In genomic region chr17:61474405-61474804, GRCm38 (mm10) we compare ENCODE assay signal across 29 mouse cellular contexts.
DNase-seq lines count a peak whose midpoint lies in the region; ATAC-seq and TF ChIP-seq lines count a peak whose summit lies in the region.
"Had no signal": no experiment of that assay in that cellular context is flagged by ENCODE, and none has a peak within 500 bp of the region (broad histone marks: within the 10 kb centered on the region; RNA-seq: fewer than 3 reads in every experiment).

No protein-coding gene starts in this region.

- peaks cover 30% of the 10 kb centered on the region for H3K9me3 ChIP-seq in heart, embryonic 12.5 days (replicated peaks)
- peaks cover 7% of the 10 kb centered on the region for H3K9me3 ChIP-seq in heart, embryonic 10.5 days
- H3K9me3 ChIP-seq in G1E (replicated peaks), result peaks cover 18% of the 10 kb centered on the region
- H3K9me3 ChIP-seq in liver, embryonic 11.5 days (ENCODE audit: control insufficient read depth, low read length), result peaks cover 2% of the 10 kb centered on the region; the same call in 1 of the 2 replicates
- H3K9me3 ChIP-seq in liver, postnatal 0 days (ENCODE audit: low read length), result no peaks in the 10 kb centered on the region
- H3K9me3 ChIP-seq in hindbrain, embryonic 16.5 days (ENCODE audit: control insufficient read depth, low read length), result peaks cover 8% of the 10 kb centered on the region
- H3K9me3 ChIP-seq: lung, embryonic 15.5 days had no signal

- intact Hi-C loops in left cerebral cortex, adult 2 months (cut with DNase I), result no loop called here

- no peaks in the 10 kb centered on the region for H3K4me1 ChIP-seq in heart, embryonic 12.5 days (replicated peaks)
- no peaks in the 10 kb centered on the region for H3K4me1 ChIP-seq in heart, embryonic 10.5 days
- H3K4me1 ChIP-seq in G1E (ENCODE audit: insufficient read depth, low read depth, low read length), result peaks cover 42% of the 10 kb centered on the region
- no peaks in the 10 kb centered on the region for H3K4me1 ChIP-seq in liver, embryonic 11.5 days (replicated peaks; ENCODE audit: control insufficient read depth, insufficient read depth, low read length)
- no peaks in the 10 kb centered on the region for H3K4me1 ChIP-seq in liver, postnatal 0 days (ENCODE audit: insufficient read depth)
- H3K4me1 ChIP-seq in hindbrain, embryonic 16.5 days (ENCODE audit: control insufficient read depth, insufficient read depth, low read depth, low read length), result no peaks in the 10 kb centered on the region
- H3K4me1 ChIP-seq: embryonic facial prominence, embryonic 13.5 days; forebrain, embryonic 13.5 days; heart, embryonic 15.5 days; hindbrain, embryonic 13.5 days; lung, embryonic 15.5 days; neural tube, embryonic 13.5 days had no signal

- no peak overlapping the region for H3K9ac ChIP-seq in heart, embryonic 12.5 days
- no peak overlapping the region for H3K9ac ChIP-seq in liver, embryonic 11.5 days (ENCODE audit: low read depth, low read length)
- H3K9ac ChIP-seq in liver, postnatal 0 days (replicated peaks), result no peak overlapping the region
- H3K9ac ChIP-seq in hindbrain, embryonic 16.5 days (ENCODE audit: low read depth, low read length), result no peak overlapping the region
- H3K9ac ChIP-seq: embryonic facial prominence, embryonic 13.5 days; forebrain, embryonic 13.5 days; heart, embryonic 15.5 days; hindbrain, embryonic 13.5 days; lung, embryonic 15.5 days; neural tube, embryonic 13.5 days had no signal

- no peak overlapping the region for H3K4me3 ChIP-seq in heart, embryonic 12.5 days
- no peak overlapping the region for H3K4me3 ChIP-seq in heart, embryonic 10.5 days
- H3K4me3 ChIP-seq in G1E (ENCODE audit: low read depth, low read length), result no peak overlapping the region; the same call in 1 of the 2 replicates
- no peak overlapping the region for H3K4me3 ChIP-seq in liver, embryonic 11.5 days (ENCODE audit: low read depth, low read length)
- H3K4me3 ChIP-seq in liver, postnatal 0 days (ENCODE audit: low read depth, low read length), result no peak overlapping the region
- no peak overlapping the region for H3K4me3 ChIP-seq in hindbrain, embryonic 16.5 days (ENCODE audit: low read length)
- H3K4me3 ChIP-seq in left cerebral cortex, adult 2 months, result no peak overlapping the region
- H3K4me3 ChIP-seq: embryonic facial prominence, embryonic 13.5 days; forebrain, embryonic 13.5 days; heart, embryonic 15.5 days; hindbrain, embryonic 13.5 days; lung, embryonic 15.5 days; myocyte; neural tube, embryonic 13.5 days had no signal

- ATAC-seq in heart, embryonic 12.5 days (ENCODE audit: insufficient number of reproducible peaks, low FRiP score), result peak; percentile 77
- ATAC-seq in G1E (ENCODE audit: extremely low read depth, insufficient number of reproducible peaks, low FRiP score, poor library complexity, severe bottlenecking), result peak; percentile 88
- ATAC-seq in liver, embryonic 11.5 days (replicated peaks; ENCODE audit: low FRiP score), result peak; percentile 86
- ATAC-seq in liver, postnatal 0 days, result peak; percentile 91
- ATAC-seq in hindbrain, embryonic 16.5 days, result no peak
- ATAC-seq: forebrain, embryonic 13.5 days; inflammation-experienced regulatory T-cells, adult 6 months; midbrain, embryonic 16.5 days had no signal

- no peak for DNase-seq in heart, embryonic 10.5 days (ENCODE audit: low spot score)
- DNase-seq in G1E (ENCODE audit: low spot score), result no peak
- DNase-seq in liver, embryonic 11.5 days (ENCODE audit: low spot score), result no peak
- no peak for DNase-seq in liver, postnatal 0 days
- DNase-seq in left cerebral cortex, adult 2 months (ENCODE audit: extremely low spot score in 1 of 2, low spot score in 2 of 2), result no peak
- DNase-seq: adrenal gland, postnatal 10 days; B cell, adult 2 months; cerebellum, adult 2 months; cerebellum, postnatal 36 days; embryo, embryonic 11 days; gastrocnemius, postnatal 36 days; heart, postnatal 36 days; kidney, adult 8-10 months; kidney, postnatal 14 days; layer of hippocampus, postnatal 36 days; lung, postnatal 36 days; thymus, adult 18-20 months had no signal

- peak; percentile 55; the same call in 1 of the 2 replicates for TF ChIP-seq EP300 in liver, postnatal 0 days (IDR thresholded peaks at IDR 0.05; ENCODE audit: low read depth)

- WGBS in heart, embryonic 12.5 days, result 74% methylated on average over 11 of the region's 11 CpGs
- WGBS in heart, embryonic 10.5 days, result 78% methylated on average over 11 of the region's 11 CpGs
- WGBS in liver, embryonic 11.5 days, result 56% methylated on average over 11 of the region's 11 CpGs
- WGBS in liver, postnatal 0 days (ENCODE audit: insufficient replicate concordance), result 62% methylated on average over 11 of the region's 11 CpGs
- 92% methylated on average over 11 of the region's 11 CpGs for WGBS in hindbrain, embryonic 16.5 days

- H3K4me2 ChIP-seq in heart, embryonic 12.5 days, result no peak overlapping the region
- H3K4me2 ChIP-seq in liver, embryonic 11.5 days, result no peak overlapping the region
- H3K4me2 ChIP-seq in liver, postnatal 0 days (ENCODE audit: low read depth, low read length), result no peak overlapping the region
- H3K4me2 ChIP-seq in hindbrain, embryonic 16.5 days (ENCODE audit: low read length), result no peak overlapping the region
- H3K4me2 ChIP-seq: embryonic facial prominence, embryonic 13.5 days; forebrain, embryonic 13.5 days; heart, embryonic 15.5 days; hindbrain, embryonic 13.5 days; lung, embryonic 15.5 days; neural tube, embryonic 13.5 days had no signal

- H3K36me3 ChIP-seq in heart, embryonic 12.5 days, result no peaks in the 10 kb centered on the region
- no peaks in the 10 kb centered on the region for H3K36me3 ChIP-seq in heart, embryonic 10.5 days
- H3K36me3 ChIP-seq in G1E (replicated peaks), result no peaks in the 10 kb centered on the region
- H3K36me3 ChIP-seq in liver, embryonic 11.5 days (ENCODE audit: control insufficient read depth, insufficient read depth, low read length), result no peaks in the 10 kb centered on the region
- no peaks in the 10 kb centered on the region for H3K36me3 ChIP-seq in liver, postnatal 0 days (replicated peaks; ENCODE audit: insufficient read depth, low read length)
- no peaks in the 10 kb centered on the region for H3K36me3 ChIP-seq in hindbrain, embryonic 16.5 days (ENCODE audit: control insufficient read depth, insufficient read depth, low read length)
- H3K36me3 ChIP-seq: embryonic facial prominence, embryonic 13.5 days; heart, embryonic 15.5 days; lung, embryonic 15.5 days; neural tube, embryonic 13.5 days had no signal

- H3K27me3 ChIP-seq in heart, embryonic 12.5 days (replicated peaks), result no peaks in the 10 kb centered on the region
- no peaks in the 10 kb centered on the region for H3K27me3 ChIP-seq in heart, embryonic 10.5 days (ENCODE audit: insufficient read depth, poor library complexity, severe bottlenecking)
- no peaks in the 10 kb centered on the region for H3K27me3 ChIP-seq in G1E (ENCODE audit: insufficient read depth, low read length)
- H3K27me3 ChIP-seq in liver, embryonic 11.5 days (replicated peaks; ENCODE audit: control insufficient read depth, insufficient read depth, low read length), result no peaks in the 10 kb centered on the region
- no peaks in the 10 kb centered on the region for H3K27me3 ChIP-seq in liver, postnatal 0 days (ENCODE audit: insufficient read depth, low read length)
- H3K27me3 ChIP-seq in hindbrain, embryonic 16.5 days (replicated peaks; ENCODE audit: control insufficient read depth, insufficient read depth, low read length), result no peaks in the 10 kb centered on the region
- H3K27me3 ChIP-seq: CH12.LX; embryonic facial prominence, embryonic 13.5 days; forebrain, embryonic 13.5 days; heart, embryonic 15.5 days; hindbrain, embryonic 13.5 days; lung, embryonic 15.5 days; neural tube, embryonic 13.5 days had no signal

- no peak for TF ChIP-seq CTCF in G1E (IDR thresholded peaks at IDR 0.05; ENCODE audit: low read depth, low read length)
- no peak for TF ChIP-seq CTCF in liver, postnatal 0 days (IDR thresholded peaks at IDR 0.05; ENCODE audit: low read depth)
- no peak for TF ChIP-seq CTCF in left cerebral cortex, adult 2 months (IDR thresholded peaks at IDR 0.05)

- H3K27ac ChIP-seq in heart, embryonic 12.5 days (ENCODE audit: poor library complexity, severe bottlenecking), result no peak overlapping the region
- no peak overlapping the region for H3K27ac ChIP-seq in heart, embryonic 10.5 days
- H3K27ac ChIP-seq in liver, embryonic 11.5 days (ENCODE audit: low read depth, low read length), result no peak overlapping the region
- no peak overlapping the region for H3K27ac ChIP-seq in liver, postnatal 0 days (ENCODE audit: low read depth)
- H3K27ac ChIP-seq in hindbrain, embryonic 16.5 days (ENCODE audit: low read depth, low read length), result no peak overlapping the region
- no peak overlapping the region for H3K27ac ChIP-seq in left cerebral cortex, adult 2 months
- H3K27ac ChIP-seq: embryonic facial prominence, embryonic 13.5 days; forebrain, embryonic 13.5 days; heart, embryonic 15.5 days; hindbrain, embryonic 13.5 days; lung, embryonic 15.5 days; neural tube, embryonic 13.5 days had no signal
